Mouse (Mus musculus): Measurements from ENCODE around the gene Catsper4. TPM values are rescaled to one million over a fixed set of nuclear protein-coding genes. Genes with fewer than 3 reads are reported as not detected.

Catsper4 gene
- total RNA-seq, 2 experiments from 2014 or later = 0.43 TPM; not detected in 1

GRCm38 (mm10) chr4:134186268-134186667 is 40.9 kb downstream of the Catsper4 start:
- DNase-seq (ENCODE audit: low spot score in 2 of 2) = no peak

GRCm38 (mm10) chr4:134185569-134185968 is 41.6 kb downstream of the Catsper4 start:
- no peak for DNase-seq (ENCODE audit: low spot score in 2 of 2)

- no peak for DNase-seq (ENCODE audit: low spot score in 2 of 2)
Measured at GRCm38 (mm10) chr4:134183711-134184110, 43.5 kb downstream of the Catsper4 start.

GRCm38 (mm10) chr4:134181825-134182224 is 45.4 kb downstream of the Catsper4 start:
- DNase-seq (ENCODE audit: low spot score in 2 of 2) = no peak

GRCm38 (mm10) chr4:134181112-134181511 is 46.1 kb downstream of the Catsper4 start:
- no peak for DNase-seq (ENCODE audit: low spot score in 2 of 2)

GRCm38 (mm10) chr4:134172391-134172790 is 54.8 kb downstream of the Catsper4 start:
- DNase-seq (ENCODE audit: low spot score in 2 of 2) = no peak

GRCm38 (mm10) chr4:134166906-134167305 is 60.3 kb downstream of the Catsper4 start:
- no peak for DNase-seq (ENCODE audit: low spot score in 2 of 2)

- no peak for DNase-seq (ENCODE audit: low spot score in 2 of 2)
Measured at GRCm38 (mm10) chr4:134165548-134166465, 61.4 kb downstream of the Catsper4 start.

GRCm38 (mm10) chr4:134165024-134165423 is 62.2 kb downstream of the Catsper4 start:
- no peak for DNase-seq (ENCODE audit: low spot score in 2 of 2)

GRCm38 (mm10) chr4:134164591-134164990 is 62.6 kb downstream of the Catsper4 start:
- no peak for DNase-seq (ENCODE audit: low spot score in 2 of 2)

Other genes with a start within 250 kb of the Catsper4 start
- gene Dhdds, start 226.5 kb downstream of the Catsper4 start, total RNA-seq (2021) = 10 to 100 TPM; 57.3 to 58.6 TPM
- gene Lin28a, start 208.5 kb downstream of the Catsper4 start, total RNA-seq (2021) = not detected
- not detected for gene Zfp683, start 173.5 kb downstream of the Catsper4 start, total RNA-seq (2021)
- 1 to 10 TPM; 2.1 to 2.7 TPM for gene Crybg2, start 166.6 kb downstream of the Catsper4 start, total RNA-seq (2021)
- gene Cd52, start 132.3 kb downstream of the Catsper4 start, total RNA-seq (2021) = 1 to 10 TPM; 1.2 to 2.4 TPM
- gene Ubxn11, start 124.8 kb downstream of the Catsper4 start, total RNA-seq (2021) = 10 to 100 TPM; 19.5 to 23.2 TPM
- 100 to 1,000 TPM; 292 to 301 TPM for gene Sh3bgrl3, start 98.6 kb downstream of the Catsper4 start, total RNA-seq (2021)
- 10 to 100 TPM; 11.8 to 16.0 TPM for gene Cep85, start 40.3 kb downstream of the Catsper4 start, total RNA-seq (2021)
- gene Gm7534, start 24.4 kb downstream of the Catsper4 start, total RNA-seq (2021) = not detected
- under 1 TPM in 1 of 2 experiments, not detected in 1; 0.16 TPM for gene Cnksr1, start 11.0 kb upstream of the Catsper4 start, total RNA-seq (2021)
- not detected for gene E130218I03Rik, start 16.3 kb upstream of the Catsper4 start, total RNA-seq (2021)
- gene Zfp593, start 18.2 kb upstream of the Catsper4 start, total RNA-seq (2021) = 10 to 100 TPM; 11.1 to 12.5 TPM
- gene Gm30191, start 19.6 kb upstream of the Catsper4 start, total RNA-seq (2021) = not detected
- gene Grrp1, start 26.7 kb upstream of the Catsper4 start, total RNA-seq (2021) = 1 to 10 TPM; 2.6 to 3.5 TPM
- 10 to 100 TPM; 18.6 to 24.4 TPM for gene Pdik1l, start 60.5 kb upstream of the Catsper4 start, total RNA-seq (2021)
- under 1 TPM; 0.25 to 0.71 TPM for gene Trim63, start 87.7 kb upstream of the Catsper4 start, total RNA-seq (2021)
- not detected for gene Slc30a2, start 115.8 kb upstream of the Catsper4 start, total RNA-seq (2021)
- gene Extl1, start 156.5 kb upstream of the Catsper4 start, total RNA-seq (2021) = 10 to 100 TPM; 26.2 to 27.5 TPM
- gene Pafah2, start 168.9 kb upstream of the Catsper4 start, total RNA-seq (2021) = 10 to 100 TPM; 11.5 to 13.1 TPM
- 1,000 to 10,000 TPM; 1,050 to 1,137 TPM for gene Stmn1, start 240.9 kb upstream of the Catsper4 start, total RNA-seq (2021)

Measured in layer of hippocampus, postnatal 10 days (tissue).